Mouse (Mus musculus): Measurements from ENCODE around the gene Sppl2c.

- no peak for TF ChIP-seq CTCF (IDR thresholded peaks at IDR 0.05; ENCODE audit: insufficient read depth, low read depth, low read length)
- no peak for TF ChIP-seq POLR2A (IDR thresholded peaks at IDR 0.05; ENCODE audit: insufficient read depth, low read depth, low read length)
Measured at GRCm38 (mm10) chr11:104229391-104229790, 43.3 kb downstream of the Sppl2c start.
